Mouse (Mus musculus): ENCODE measurements at regions not wholly inside any gene's neighbourhood (a gene's known extent, or its start where the extent isn't known, plus 50 kb on each side); places are given as distances from the start of the nearest gene placed in this dataset.

- TF ChIP-seq CTCF (IDR thresholded peaks at IDR 0.05; ENCODE audit: low read depth), result no peak
- DNase-seq (no peak), ATAC-seq (ENCODE audit: insufficient read depth) (no peak)
- Histone ChIP-seq H3K27me3 (ENCODE audit: insufficient read depth, low read length) (no peaks in the 10 kb centered on the region), H3K4me3 (ENCODE audit: low read depth, low read length) (no peak overlapping the region), H3K4me1 (ENCODE audit: insufficient read depth) (no peaks in the 10 kb centered on the region), H3K27ac (ENCODE audit: low read depth) (no peak overlapping the region), H3K36me3 (ENCODE audit: insufficient read depth) (no peaks in the 10 kb centered on the region), H3K9ac (no peak overlapping the region), H3K4me2 (no peak overlapping the region), H3K9me3 (ENCODE audit: low read depth, low read length) (no peaks in the 10 kb centered on the region)
- 73% methylated on average over 6 of the region's 6 CpGs for WGBS
Observed at GRCm38 (mm10) chr5:51665241-51665640, 97.7 kb upstream of the Ppargc1a start.

GRCm38 (mm10) chr5:51658232-51658896 is 90.8 kb upstream of the Ppargc1a start:
- H3K4me1 ChIP-seq (ENCODE audit: insufficient read depth), result no peaks in the 10 kb centered on the region
- no peak overlapping the region for H3K9ac ChIP-seq
- ATAC-seq (ENCODE audit: insufficient read depth) (no peak), DNase-seq (no peak)
- H3K4me3 ChIP-seq (ENCODE audit: low read depth, low read length), result no peak overlapping the region
- no peaks in the 10 kb centered on the region for H3K9me3 ChIP-seq (ENCODE audit: low read depth, low read length)
- WGBS, result 62% methylated on average over 6 of the region's 6 CpGs
- TF ChIP-seq CTCF (IDR thresholded peaks at IDR 0.05; ENCODE audit: low read depth), result no peak
- H3K27me3 ChIP-seq (ENCODE audit: insufficient read depth, low read length), result no peaks in the 10 kb centered on the region
- H3K27ac ChIP-seq (ENCODE audit: low read depth), result no peak overlapping the region
- H3K4me2 ChIP-seq, result no peak overlapping the region
- H3K36me3 ChIP-seq (ENCODE audit: insufficient read depth), result no peaks in the 10 kb centered on the region

- WGBS, result 73% methylated on average over 2 of the region's 2 CpGs
- Histone ChIP-seq H3K4me3 (ENCODE audit: low read depth, low read length) (no peak overlapping the region), H3K27me3 (ENCODE audit: insufficient read depth, low read length) (no peaks in the 10 kb centered on the region), H3K9me3 (ENCODE audit: low read depth, low read length) (no peaks in the 10 kb centered on the region), H3K36me3 (ENCODE audit: insufficient read depth) (no peaks in the 10 kb centered on the region), H3K4me1 (ENCODE audit: insufficient read depth) (no peaks in the 10 kb centered on the region), H3K9ac (no peak overlapping the region), H3K4me2 (no peak overlapping the region), H3K27ac (ENCODE audit: low read depth) (no peak overlapping the region)
- ATAC-seq (ENCODE audit: insufficient read depth) (no peak), DNase-seq (no peak)
- TF ChIP-seq CTCF (IDR thresholded peaks at IDR 0.05; ENCODE audit: low read depth), result no peak
Observed at GRCm38 (mm10) chr5:51653507-51653906, 86.0 kb upstream of the Ppargc1a start.

- Histone ChIP-seq H3K9ac (no peak overlapping the region), H3K4me3 (ENCODE audit: low read depth, low read length) (no peak overlapping the region), H3K27ac (ENCODE audit: low read depth) (no peak overlapping the region), H3K36me3 (ENCODE audit: insufficient read depth) (no peaks in the 10 kb centered on the region), H3K27me3 (ENCODE audit: insufficient read depth, low read length) (no peaks in the 10 kb centered on the region), H3K9me3 (ENCODE audit: low read depth, low read length) (no peaks in the 10 kb centered on the region), H3K4me1 (ENCODE audit: insufficient read depth) (no peaks in the 10 kb centered on the region), H3K4me2 (no peak overlapping the region)
- DNase-seq (no peak), ATAC-seq (ENCODE audit: insufficient read depth) (no peak)
- TF ChIP-seq CTCF (IDR thresholded peaks at IDR 0.05; ENCODE audit: low read depth), result no peak
- WGBS, result 68% methylated on average over 5 of the region's 5 CpGs
Observed at GRCm38 (mm10) chr5:51624400-51624799, 56.9 kb upstream of the Ppargc1a start.
